Mouse (Mus musculus): ENCODE measurements around the gene Amph. TPM values are rescaled to one million over a fixed set of nuclear protein-coding genes. Genes with fewer than 3 reads are reported as not detected.

Gene Amph
- polyA plus RNA-seq, 1 experiment from 2014 or later, result 2.4 TPM

DNA sequence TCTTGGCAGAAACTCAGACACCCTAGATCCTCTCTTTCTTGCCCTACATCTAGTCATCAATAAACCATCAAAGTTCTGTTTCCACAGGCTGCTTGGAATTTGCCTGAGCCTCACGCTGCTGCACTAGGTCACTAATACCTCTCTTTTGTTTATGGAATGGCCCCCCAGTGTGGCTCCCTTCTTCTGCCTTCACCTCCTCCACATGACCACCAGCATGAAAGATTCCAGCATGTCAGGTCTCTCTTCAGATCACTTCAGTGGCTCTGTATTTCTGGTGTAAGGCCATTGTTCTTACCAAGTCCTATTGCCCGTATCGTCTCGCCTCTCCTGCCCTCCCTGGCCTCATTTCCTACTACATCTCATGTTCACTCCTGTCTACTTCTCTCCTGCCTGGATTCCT is 39.3 kb downstream of the Amph start:
- Histone ChIP-seq H3K9ac (no peak overlapping the region), H3K27me3 (replicated peaks) (no peaks in the 10 kb centered on the region), H3K4me3 (replicated peaks) (no peak overlapping the region), H3K9me3 (no peaks in the 10 kb centered on the region), H3K27ac (no peak overlapping the region), H3K4me2 (replicated peaks) (no peak overlapping the region), H3K4me1 (replicated peaks) (no peaks in the 10 kb centered on the region), H3K36me3 (no peaks in the 10 kb centered on the region)
- no peak for ATAC-seq
- 84% methylated on average over 4 of the region's 4 CpGs for WGBS

DNA sequence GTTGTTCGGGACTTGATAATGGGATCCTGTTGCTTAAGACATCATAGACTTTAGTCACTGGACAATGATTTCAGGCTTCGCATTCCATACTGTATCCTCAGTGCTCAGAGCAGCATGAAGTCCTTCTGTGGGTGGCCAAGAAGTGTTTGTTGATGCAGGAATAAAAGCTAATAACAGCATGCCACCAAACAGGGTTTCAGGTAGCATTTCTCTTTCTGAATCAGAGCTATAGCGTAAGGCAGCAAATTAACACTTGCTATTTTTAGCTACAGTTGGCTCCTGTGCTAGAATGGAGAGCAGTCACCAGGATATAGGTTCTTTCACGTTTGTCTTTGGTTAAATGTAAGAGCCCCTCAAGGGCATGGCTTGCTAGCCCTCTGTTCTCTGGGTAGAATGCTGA is 40.3 kb downstream of the Amph start:
- Histone ChIP-seq H3K4me3 (replicated peaks) (no peak overlapping the region), H3K27me3 (replicated peaks) (no peaks in the 10 kb centered on the region), H3K4me2 (replicated peaks) (no peak overlapping the region), H3K4me1 (replicated peaks) (no peaks in the 10 kb centered on the region), H3K9me3 (no peaks in the 10 kb centered on the region), H3K9ac (no peak overlapping the region), H3K36me3 (no peaks in the 10 kb centered on the region), H3K27ac (no peak overlapping the region)
- 81% methylated on average over 4 of the region's 4 CpGs for WGBS
- no peak for ATAC-seq

DNA sequence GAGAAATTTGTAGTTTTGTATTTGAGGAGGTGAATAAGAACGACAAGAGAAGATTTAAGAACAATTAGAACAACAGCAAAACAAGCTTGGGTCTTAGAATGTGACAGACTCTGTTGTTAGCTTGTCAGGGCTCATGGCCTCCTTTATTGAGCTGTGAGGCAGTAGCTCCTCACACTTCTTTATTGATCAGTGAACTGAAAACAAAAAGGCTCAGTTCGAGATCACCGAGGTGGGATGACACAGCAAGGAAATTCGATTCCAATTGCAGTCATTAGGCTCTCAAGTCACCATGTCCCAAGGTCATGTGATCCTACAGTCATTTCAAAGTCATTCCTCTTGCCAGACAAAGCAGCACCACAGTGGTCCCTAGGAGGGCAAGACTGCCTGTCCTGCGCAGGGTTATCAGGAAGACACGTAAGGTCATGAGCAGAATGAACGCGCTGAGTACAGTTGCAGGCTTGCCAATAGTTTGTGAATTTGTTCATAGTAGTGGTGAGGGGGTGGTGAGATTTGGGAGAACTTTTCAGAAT is 41.2 kb downstream of the Amph start:
- ATAC-seq, result no peak
- no peak overlapping the region for H3K9ac ChIP-seq
- H3K9me3 ChIP-seq, result no peaks in the 10 kb centered on the region
- no peaks in the 10 kb centered on the region for H3K4me1 ChIP-seq (replicated peaks)
- no peak overlapping the region for H3K4me2 ChIP-seq (replicated peaks)
- no peak overlapping the region for H3K4me3 ChIP-seq (replicated peaks)
- H3K36me3 ChIP-seq, result no peaks in the 10 kb centered on the region
- H3K27ac ChIP-seq, result no peak overlapping the region
- H3K27me3 ChIP-seq (replicated peaks), result no peaks in the 10 kb centered on the region
- 65% methylated on average over 8 of the region's 8 CpGs for WGBS

DNA sequence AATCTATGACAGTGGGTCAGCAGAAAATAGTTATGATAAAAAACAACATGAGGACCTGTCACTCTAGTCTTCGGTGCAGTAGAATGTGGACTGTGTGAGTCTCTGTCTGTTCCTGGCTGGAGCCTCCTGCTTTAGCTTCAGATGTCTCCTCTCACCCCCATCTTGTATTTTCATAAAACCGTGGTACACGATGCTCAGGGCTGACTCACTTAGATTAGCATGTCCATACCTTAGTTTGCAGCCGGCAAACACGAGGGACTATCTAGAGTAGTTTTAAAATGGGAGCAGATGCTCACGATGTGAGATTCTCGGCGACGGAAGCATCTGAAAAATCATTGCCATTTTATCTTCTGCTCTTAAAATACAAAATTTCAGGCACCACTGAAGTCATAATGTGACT is 54.5 kb downstream of the Amph start:
- H3K4me1 ChIP-seq (replicated peaks), result no peaks in the 10 kb centered on the region
- no peak overlapping the region for H3K9ac ChIP-seq
- no peak for ATAC-seq
- H3K4me2 ChIP-seq (replicated peaks), result no peak overlapping the region
- no peaks in the 10 kb centered on the region for H3K27me3 ChIP-seq (replicated peaks)
- H3K36me3 ChIP-seq, result no peaks in the 10 kb centered on the region
- no peak overlapping the region for H3K27ac ChIP-seq
- 93% methylated on average over 9 of the region's 9 CpGs for WGBS
- H3K9me3 ChIP-seq, result no peaks in the 10 kb centered on the region
- no peak overlapping the region for H3K4me3 ChIP-seq (replicated peaks)

DNA sequence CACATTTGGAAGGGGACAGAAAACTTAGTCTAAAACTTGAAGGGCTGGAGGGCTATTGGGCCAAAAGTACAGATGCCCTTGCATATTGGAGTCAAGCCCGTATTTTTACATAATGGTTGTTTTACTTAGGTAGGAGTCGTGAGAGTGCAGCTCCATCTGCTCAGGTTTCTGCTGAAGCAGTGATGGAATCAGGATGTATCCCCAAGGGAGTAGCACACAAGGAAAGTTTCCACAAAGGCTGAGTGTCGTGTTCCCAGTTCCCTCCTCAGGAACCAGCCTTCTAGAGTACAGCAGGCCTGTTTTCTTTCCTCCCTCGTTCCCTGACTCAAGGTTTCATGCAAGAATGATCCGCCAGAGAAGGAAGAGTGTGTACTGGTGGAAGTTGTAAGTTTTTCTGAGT is 56.4 kb downstream of the Amph start:
- WGBS, result 77% methylated on average over 5 of the region's 5 CpGs
- ATAC-seq, result no peak

DNA sequence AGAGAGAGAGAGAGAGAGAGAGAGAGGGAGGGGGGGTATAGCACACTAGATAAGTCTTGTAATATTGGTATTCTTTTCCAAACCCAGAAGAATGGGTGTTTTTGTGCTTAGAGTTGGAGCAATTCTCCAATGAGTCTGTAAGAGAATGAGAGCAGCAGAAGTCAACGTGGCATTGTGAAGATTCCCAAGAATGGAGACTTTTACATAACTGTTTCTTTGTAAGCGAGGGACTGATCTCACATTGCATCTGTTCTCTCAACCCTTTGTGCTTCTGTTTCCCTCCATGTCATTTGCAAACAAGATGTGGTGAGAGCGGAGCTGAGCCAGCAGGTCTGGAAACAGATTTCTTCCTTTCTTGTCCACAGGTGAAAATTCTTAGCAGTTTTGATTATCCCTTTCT is 60.4 kb downstream of the Amph start:
- Histone ChIP-seq H3K4me3 (replicated peaks) (no peak overlapping the region), H3K4me2 (replicated peaks) (no peak overlapping the region), H3K36me3 (no peaks in the 10 kb centered on the region), H3K9ac (no peak overlapping the region), H3K27ac (no peak overlapping the region), H3K4me1 (replicated peaks) (no peaks in the 10 kb centered on the region), H3K9me3 (no peaks in the 10 kb centered on the region), H3K27me3 (replicated peaks) (no peaks in the 10 kb centered on the region)
- 75% methylated on average over 3 of the region's 3 CpGs for WGBS
- no peak for ATAC-seq

More for the DNA sequence above, 56.4 kb downstream of the Amph start:
- Histone ChIP-seq H3K9me3 (no peaks in the 10 kb centered on the region), H3K27me3 (replicated peaks) (no peaks in the 10 kb centered on the region), H3K9ac (no peak overlapping the region), H3K4me3 (replicated peaks) (no peak overlapping the region), H3K4me1 (replicated peaks) (no peaks in the 10 kb centered on the region), H3K27ac (no peak overlapping the region), H3K36me3 (no peaks in the 10 kb centered on the region), H3K4me2 (replicated peaks) (no peak overlapping the region)

DNA sequence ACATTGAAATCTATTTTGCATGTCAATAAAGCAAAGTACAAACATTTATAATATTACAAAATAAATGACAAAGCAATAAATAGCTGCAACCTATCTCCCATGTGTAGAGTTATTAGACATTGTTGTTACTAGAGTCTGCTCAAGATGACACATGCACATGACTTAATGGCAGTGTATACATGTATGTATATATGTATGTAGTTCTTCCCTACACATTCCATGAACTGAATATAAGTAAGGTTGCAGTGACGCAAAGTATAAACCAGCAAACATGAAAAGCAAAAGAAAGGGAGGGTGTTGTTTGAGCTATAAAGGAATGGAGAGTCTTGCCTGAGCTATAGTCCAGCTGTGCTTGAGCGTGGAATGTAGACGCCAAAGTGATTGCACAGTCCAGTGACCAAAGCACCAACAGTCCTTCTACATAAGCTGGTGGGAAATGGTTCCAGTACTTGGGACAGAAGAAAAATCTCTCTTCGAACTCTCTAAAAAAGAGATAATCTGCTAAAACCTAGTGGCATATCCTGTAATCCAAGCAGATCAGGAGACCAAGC is 66.9 kb downstream of the Amph start:
- H3K9me3 ChIP-seq, result no peaks in the 10 kb centered on the region
- no peaks in the 10 kb centered on the region for H3K36me3 ChIP-seq
- no peak for ATAC-seq
- WGBS, result 85% methylated on average over 4 of the region's 4 CpGs
- H3K4me2 ChIP-seq (replicated peaks), result no peak overlapping the region
- H3K27me3 ChIP-seq (replicated peaks), result no peaks in the 10 kb centered on the region
- H3K27ac ChIP-seq, result no peak overlapping the region
- H3K4me1 ChIP-seq (replicated peaks), result no peaks in the 10 kb centered on the region
- H3K9ac ChIP-seq, result no peak overlapping the region
- H3K4me3 ChIP-seq (replicated peaks), result no peak overlapping the region

DNA sequence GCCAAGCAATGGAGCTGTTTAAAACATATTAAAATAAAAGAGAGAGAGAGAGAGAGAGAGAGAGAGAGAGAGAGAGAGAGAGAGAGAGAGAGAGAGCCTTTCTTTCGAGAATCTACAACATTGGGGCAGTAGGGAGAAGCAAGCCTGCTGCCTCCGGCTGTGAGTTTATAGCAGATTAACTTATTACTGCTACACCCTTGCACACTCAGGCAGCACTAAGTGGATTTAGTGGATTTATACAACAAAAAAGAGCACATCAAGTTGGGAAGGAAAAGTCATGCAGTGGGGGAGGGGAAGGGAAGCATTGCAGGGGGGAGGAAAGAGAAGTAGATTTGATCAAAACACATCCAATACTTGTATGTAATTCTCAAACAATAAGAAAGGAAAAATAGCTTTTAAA is 73.5 kb downstream of the Amph start:
- Histone ChIP-seq H3K36me3 (no peaks in the 10 kb centered on the region), H3K4me3 (replicated peaks) (no peak overlapping the region), H3K27me3 (replicated peaks) (no peaks in the 10 kb centered on the region), H3K4me2 (replicated peaks) (no peak overlapping the region), H3K9me3 (no peaks in the 10 kb centered on the region), H3K9ac (no peak overlapping the region), H3K4me1 (replicated peaks) (no peaks in the 10 kb centered on the region), H3K27ac (no peak overlapping the region)
- ATAC-seq, result no peak
- 46% methylated on average over 2 of the region's 2 CpGs for whole genome bisulfite sequencing

DNA sequence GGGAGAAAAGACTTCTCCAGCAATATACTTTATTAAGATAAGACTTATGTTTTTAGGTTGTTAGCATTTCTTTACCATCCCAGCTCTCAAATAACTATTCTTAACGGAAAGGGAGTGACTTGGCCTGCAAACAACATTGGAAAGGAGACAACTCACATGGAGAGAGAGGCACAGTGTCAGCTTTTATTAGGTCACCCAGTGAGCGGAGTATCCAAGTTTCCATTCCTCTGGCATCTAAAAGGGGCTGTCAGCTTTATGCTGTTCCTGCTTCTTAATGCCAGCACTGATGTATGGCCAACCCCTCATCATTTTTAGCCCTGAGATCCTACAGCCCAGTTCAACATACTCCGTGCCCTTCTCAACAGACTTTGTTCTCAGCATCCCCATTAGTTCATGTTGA is 74.3 kb downstream of the Amph start:
- Histone ChIP-seq H3K9ac (no peak overlapping the region), H3K9me3 (no peaks in the 10 kb centered on the region), H3K4me3 (replicated peaks) (no peak overlapping the region), H3K4me1 (replicated peaks) (no peaks in the 10 kb centered on the region), H3K36me3 (no peaks in the 10 kb centered on the region), H3K27me3 (replicated peaks) (no peaks in the 10 kb centered on the region), H3K4me2 (replicated peaks) (no peak overlapping the region), H3K27ac (no peak overlapping the region)
- WGBS, result 49% methylated on average over 3 of the region's 3 CpGs
- 0 out of 2 replicates have a peak, but pooled peaks have one; percentile 3 for ATAC-seq

DNA sequence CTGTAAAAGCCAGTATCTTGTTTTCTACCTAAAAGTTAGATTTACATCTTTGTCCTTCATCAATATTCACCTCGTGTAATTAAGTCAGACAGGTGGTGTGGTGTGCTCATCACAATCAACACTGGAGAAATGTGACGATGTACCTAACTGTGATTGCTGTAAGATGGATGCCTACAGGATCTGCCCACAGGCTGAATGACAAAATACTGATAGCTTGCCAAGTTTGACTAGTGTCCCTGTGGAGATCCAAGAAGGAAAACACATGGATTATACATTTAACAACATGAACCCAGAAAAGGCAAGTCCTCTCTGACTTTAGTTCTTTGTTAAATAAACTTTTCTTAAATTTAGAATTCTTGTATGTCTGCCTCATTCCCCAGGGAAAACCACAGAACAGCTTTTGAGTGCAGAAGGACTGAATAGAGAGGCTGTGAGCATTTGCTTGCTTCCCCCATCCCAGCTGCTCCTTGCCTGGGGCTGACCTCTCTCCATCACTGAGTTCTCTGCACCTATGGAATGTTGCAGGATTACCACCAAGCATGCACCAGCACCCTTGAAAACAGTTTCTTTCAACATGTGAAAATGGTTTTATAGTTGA is 77.2 kb downstream of the Amph start:
- WGBS, result 71% methylated on average over 2 of the region's 2 CpGs
- Histone ChIP-seq H3K27me3 (replicated peaks) (no peaks in the 10 kb centered on the region), H3K4me3 (replicated peaks) (no peak overlapping the region), H3K9ac (no peak overlapping the region), H3K27ac (no peak overlapping the region), H3K4me2 (replicated peaks) (no peak overlapping the region), H3K9me3 (no peaks in the 10 kb centered on the region), H3K4me1 (replicated peaks) (no peaks in the 10 kb centered on the region), H3K36me3 (no peaks in the 10 kb centered on the region)
- ATAC-seq, result no peak

DNA sequence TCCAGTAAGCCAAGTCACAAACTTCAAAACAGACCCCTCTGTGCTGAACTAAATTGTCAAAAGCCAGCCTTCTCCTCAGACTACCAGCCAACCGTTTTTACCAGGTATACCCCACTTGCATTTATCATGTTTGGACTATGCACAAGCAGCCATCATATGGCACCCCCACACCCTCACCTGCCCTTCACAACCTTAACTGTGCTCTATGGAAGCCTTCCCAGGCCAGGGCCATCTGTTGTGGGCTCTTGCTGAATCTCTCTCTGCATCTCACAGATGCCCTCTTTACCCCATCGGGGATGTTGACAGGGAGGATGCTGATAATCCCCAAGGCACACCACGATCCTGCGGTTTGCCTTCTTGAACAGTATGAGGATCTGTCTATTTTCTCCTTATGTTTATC is 77.9 kb downstream of the Amph start:
- Histone ChIP-seq H3K27ac (no peak overlapping the region), H3K9me3 (no peaks in the 10 kb centered on the region), H3K4me3 (replicated peaks) (no peak overlapping the region), H3K9ac (no peak overlapping the region), H3K4me1 (replicated peaks) (no peaks in the 10 kb centered on the region), H3K27me3 (replicated peaks) (no peaks in the 10 kb centered on the region), H3K4me2 (replicated peaks) (no peak overlapping the region), H3K36me3 (no peaks in the 10 kb centered on the region)
- WGBS, result 86% methylated on average over 4 of the region's 4 CpGs
- ATAC-seq, result no peak

DNA sequence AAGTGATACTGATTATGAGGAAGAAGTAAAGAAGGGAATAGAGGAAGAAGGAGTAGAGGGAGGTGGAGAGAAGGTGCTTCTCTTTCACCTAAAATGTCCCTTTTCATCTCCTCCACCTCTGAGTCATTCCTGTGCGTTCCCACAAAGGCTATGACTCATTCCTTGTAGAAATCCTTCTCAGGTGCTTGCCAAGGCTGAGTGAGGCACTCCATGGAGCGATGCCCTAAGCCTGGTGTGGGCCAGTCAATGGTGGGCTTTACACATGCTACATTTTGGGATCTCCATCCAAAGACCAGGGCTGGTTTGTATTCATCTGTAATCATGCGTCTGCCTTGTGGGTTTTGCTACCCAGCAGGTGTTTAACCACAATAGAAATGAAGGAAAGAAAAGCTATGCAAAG is 78.9 kb downstream of the Amph start:
- WGBS, result 89% methylated on average over 3 of the region's 3 CpGs
- Histone ChIP-seq H3K9ac (no peak overlapping the region), H3K27ac (no peak overlapping the region), H3K4me2 (replicated peaks) (no peak overlapping the region), H3K36me3 (no peaks in the 10 kb centered on the region), H3K27me3 (replicated peaks) (no peaks in the 10 kb centered on the region), H3K9me3 (no peaks in the 10 kb centered on the region), H3K4me1 (replicated peaks) (no peaks in the 10 kb centered on the region), H3K4me3 (replicated peaks) (no peak overlapping the region)
- ATAC-seq, result no peak

DNA sequence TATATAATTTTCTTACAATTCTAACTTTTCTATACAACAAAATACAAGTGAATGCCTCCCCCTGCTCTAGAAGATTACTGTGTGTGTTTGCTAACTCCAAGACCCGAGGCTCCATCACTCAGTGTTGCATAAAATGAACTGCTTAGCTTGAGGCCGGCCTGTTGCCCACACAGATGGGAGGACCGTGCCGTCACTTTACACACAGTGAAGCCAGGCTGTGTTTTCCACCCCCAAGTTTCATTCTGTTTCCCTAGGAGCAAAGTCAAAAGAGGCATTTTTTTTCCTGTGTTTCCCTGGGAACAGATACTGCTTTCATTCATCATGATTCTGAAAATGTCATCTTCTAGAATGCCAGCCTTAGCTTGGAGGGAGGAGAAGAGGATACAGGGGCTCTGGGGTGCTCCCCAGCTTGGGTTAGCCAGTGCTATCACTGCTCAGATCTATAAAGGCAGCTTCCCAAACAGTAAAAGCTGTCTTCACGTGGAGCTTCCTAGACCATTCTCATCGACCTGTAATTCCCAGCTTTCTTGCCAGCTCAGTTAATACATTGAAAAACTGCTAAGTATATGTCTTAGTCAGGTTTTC is 79.9 kb downstream of the Amph start:
- H3K9me3 ChIP-seq, result no peaks in the 10 kb centered on the region

More for the DNA sequence above, 79.9 kb downstream of the Amph start:
- H3K4me1 ChIP-seq (replicated peaks), result no peaks in the 10 kb centered on the region
- H3K9ac ChIP-seq, result no peak overlapping the region
- no peak overlapping the region for H3K4me3 ChIP-seq (replicated peaks)
- no peak for ATAC-seq
- H3K36me3 ChIP-seq, result no peaks in the 10 kb centered on the region
- H3K27me3 ChIP-seq (replicated peaks), result no peaks in the 10 kb centered on the region
- H3K27ac ChIP-seq, result no peak overlapping the region
- WGBS, result 78% methylated on average over 6 of the region's 6 CpGs
- no peak overlapping the region for H3K4me2 ChIP-seq (replicated peaks)
